In the genomic region with DNA sequence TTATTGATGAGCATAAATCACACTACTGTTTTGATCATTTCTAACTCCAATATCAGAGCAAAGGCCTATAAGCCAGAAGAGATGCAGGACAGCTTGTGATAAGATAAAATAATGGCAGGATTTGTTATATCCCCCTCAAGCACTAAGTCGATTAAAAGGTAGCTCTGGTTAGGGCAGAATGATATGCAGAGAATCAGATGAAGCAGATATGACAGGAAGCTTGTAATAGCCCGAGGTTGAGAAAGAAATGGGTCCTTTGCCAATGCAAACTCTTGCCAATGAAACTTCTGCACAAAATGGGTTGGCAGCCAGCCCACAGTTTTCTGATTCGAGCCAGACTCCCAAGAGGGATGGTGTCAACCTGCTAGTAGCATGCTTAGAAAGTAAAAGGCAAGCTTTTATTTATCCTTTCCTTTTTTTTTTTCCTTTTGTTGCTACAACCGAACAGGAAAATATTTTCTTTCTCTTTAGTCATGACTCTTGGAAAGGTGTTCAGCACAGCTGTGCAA, we compare ENCODE assay signal across 9 mouse cellular contexts.
DNase-seq lines count a peak whose midpoint lies in the region; TF ChIP-seq lines count a peak whose summit lies in the region.
"Had no signal": no experiment of that assay in that cellular context is flagged by ENCODE, and none has a peak within 500 bp of the region (broad histone marks: within the 10 kb centered on the region; RNA-seq: fewer than 3 reads in every experiment).

No protein-coding gene starts in this region.

- no peak for TF ChIP-seq POLR2A in lung, adult 2 months (IDR thresholded peaks at IDR 0.05; ENCODE audit: borderline replicate concordance, extremely low read depth, low read depth, low read length)
- TF ChIP-seq POLR2A in cerebellum, adult 2 months (IDR thresholded peaks at IDR 0.05; ENCODE audit: borderline replicate concordance, insufficient read depth, low read length): no peak

- H3K27me3 ChIP-seq in cerebellum, adult 2 months (ENCODE audit: control insufficient read depth, insufficient read depth, low read length): no peaks in the 10 kb centered on the region
- H3K27me3 ChIP-seq: heart, embryonic 15.5 days had no signal

- no peak overlapping the region for H3K27ac ChIP-seq in cerebellum, adult 2 months (ENCODE audit: insufficient read depth, low read length)
- H3K27ac ChIP-seq: heart, embryonic 15.5 days had no signal

- peak; percentile 7 to 24 for DNase-seq in lung, adult 18-20 months
- no peak for DNase-seq in lung, adult 2 months
- DNase-seq in cerebellum, adult 2 months: peak; percentile 10 to 28
- peak; percentile 22 to 55 for DNase-seq in gastrocnemius, postnatal 4 days (ENCODE audit: low spot score in 2 of 2)
- peak; percentile 3 to 47 for DNase-seq in left cerebral cortex, adult 9 months (ENCODE audit: low spot score in 2 of 2)
- peak; percentile 49 for DNase-seq in skeletal muscle tissue, adult 2 months (ENCODE audit: low read depth, low spot score)
- no peak for DNase-seq in embryo, embryonic 10 days (ENCODE audit: low spot score)
- DNase-seq in embryo, embryonic 11 days: no peak

- WGBS in lung, adult 2 months: 21% methylated on average over 4 of the region's 4 CpGs
- WGBS in cerebellum, adult 2 months: under 1% methylated on average over 4 of the region's 4 CpGs

- no peak for TF ChIP-seq CTCF in lung, adult 2 months (IDR thresholded peaks at IDR 0.05; ENCODE audit: insufficient read depth, low read length)
- no peak for TF ChIP-seq CTCF in cerebellum, adult 2 months (IDR thresholded peaks at IDR 0.05; ENCODE audit: borderline replicate concordance, insufficient read depth, low read depth, low read length)

- no peak overlapping the region for H3K4me3 ChIP-seq in lung, adult 2 months (replicated peaks; ENCODE audit: extremely low read depth, low read depth, low read length)
- H3K4me3 ChIP-seq in cerebellum, adult 2 months (replicated peaks; ENCODE audit: insufficient read depth, low read depth, low read length): no peak overlapping the region
- H3K4me3 ChIP-seq: heart, embryonic 15.5 days had no signal

- H3K4me1 ChIP-seq in lung, adult 2 months (ENCODE audit: control insufficient read depth, insufficient read depth, low read length): no peaks in the 10 kb centered on the region
- H3K4me1 ChIP-seq in cerebellum, adult 2 months (ENCODE audit: control insufficient read depth, insufficient read depth, low read length): no peaks in the 10 kb centered on the region
- H3K4me1 ChIP-seq: heart, embryonic 15.5 days had no signal

Comparison
In these comparisons a context has a peak if more than half of its experiments do, and no peak if none do; other contexts are left out.
1. DNase-seq: peak in lung, adult 18-20 months (2 of 2), cerebellum, adult 2 months (2 of 2), gastrocnemius, postnatal 4 days (2 of 2), left cerebral cortex, adult 9 months (2 of 2) and skeletal muscle tissue, adult 2 months (single experiment); none in lung, adult 2 months (single experiment), embryo, embryonic 10 days (single experiment) and embryo, embryonic 11 days (single experiment).